Mouse (Mus musculus) stomach, postnatal 0 days (tissue): ENCODE measurements around the gene Spz1.

ENCODE experiments used
- CTCF ChIP-seq: IDR thresholded peaks from 2 replicates; pipeline ENCODE4 v1.5.1; 2016; ENCODE audit warnings: antibody characterized with exemption, low read depth, mild to moderate bottlenecking, moderate library complexity
- EP300 ChIP-seq: optimal IDR thresholded peaks from 2 replicates; pipeline ENCODE3; 2016; ENCODE audit warnings: antibody characterized with exemption

GRCm38 (mm10) chr13:92540997-92541396 lies 35.0 kb downstream of the Spz1 start:
- TF ChIP-seq CTCF (no peak), EP300 (no peak)
